Mouse (Mus musculus): ENCODE results near the gene Speg.

The Speg gene

GRCm38 (mm10) chr1:75374950-75375936 is at the start of gene Speg:
TSS of gene Speg (plus strand) at chr1:75375297.
- no peak for DNase-seq (ENCODE audit: low spot score)

DNA sequence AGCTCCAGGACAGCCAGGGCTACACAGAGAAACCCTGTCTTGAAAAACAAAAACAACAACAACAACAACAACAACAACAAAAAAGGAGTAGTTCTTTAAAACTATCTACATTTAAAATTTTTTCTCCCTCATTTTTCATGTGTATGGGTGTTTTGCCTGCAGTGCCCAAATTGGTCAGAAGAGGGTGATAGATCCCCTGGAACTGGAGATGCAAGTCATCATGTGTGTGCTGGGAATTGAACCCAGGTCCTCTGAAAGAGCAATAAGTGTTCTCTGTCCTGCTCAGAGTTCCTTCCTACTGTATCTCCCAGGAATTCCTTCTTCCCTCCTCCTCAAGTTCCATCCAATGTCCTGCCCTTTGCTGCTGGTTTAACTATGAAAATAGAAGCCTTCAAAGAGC is 47.6 kb upstream of the Speg start:
- DNase-seq (ENCODE audit: low spot score) = no peak

DNA sequence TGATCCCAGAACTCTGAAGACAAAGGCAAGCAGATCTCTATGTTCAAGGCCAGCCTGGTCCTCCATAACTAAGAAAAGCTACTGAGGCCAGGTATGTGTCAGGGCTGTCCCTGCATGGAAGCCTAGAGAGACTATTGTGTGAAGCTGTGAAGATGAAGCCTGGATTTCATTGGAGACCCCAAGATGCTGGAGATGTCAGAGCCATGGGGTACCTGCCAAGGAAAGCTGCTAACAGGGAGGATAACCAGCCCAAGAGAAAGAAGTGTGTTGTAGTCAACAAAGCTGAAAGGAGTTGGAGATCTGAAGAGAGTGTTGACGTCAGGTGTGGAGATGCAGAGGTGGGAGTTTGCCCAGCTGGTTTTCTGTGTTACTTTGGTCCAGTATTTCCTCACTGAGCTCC is 43.8 kb upstream of the Speg start:
- no peak for DNase-seq (ENCODE audit: low spot score)

DNA sequence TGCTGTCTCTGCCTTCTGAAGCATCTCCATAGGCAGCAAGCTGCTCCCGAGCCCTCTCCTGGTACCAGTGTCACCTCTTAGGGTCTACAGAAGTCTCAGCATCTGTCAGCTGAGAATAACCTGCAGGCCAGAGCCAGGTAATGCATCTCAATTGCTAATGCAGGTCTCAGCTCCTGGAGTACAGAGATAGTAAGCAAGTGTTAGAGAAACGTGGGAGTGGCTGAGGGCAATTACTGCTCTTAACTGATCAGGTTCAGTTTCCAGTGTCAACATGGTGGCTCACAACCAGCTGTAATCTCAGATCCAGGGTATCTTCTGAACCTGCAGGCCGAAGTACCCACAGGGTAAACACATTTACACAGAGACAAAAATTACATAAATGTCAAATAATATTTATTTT is 38.6 kb upstream of the Speg start:
- no peak for DNase-seq (ENCODE audit: low spot score)

DNA sequence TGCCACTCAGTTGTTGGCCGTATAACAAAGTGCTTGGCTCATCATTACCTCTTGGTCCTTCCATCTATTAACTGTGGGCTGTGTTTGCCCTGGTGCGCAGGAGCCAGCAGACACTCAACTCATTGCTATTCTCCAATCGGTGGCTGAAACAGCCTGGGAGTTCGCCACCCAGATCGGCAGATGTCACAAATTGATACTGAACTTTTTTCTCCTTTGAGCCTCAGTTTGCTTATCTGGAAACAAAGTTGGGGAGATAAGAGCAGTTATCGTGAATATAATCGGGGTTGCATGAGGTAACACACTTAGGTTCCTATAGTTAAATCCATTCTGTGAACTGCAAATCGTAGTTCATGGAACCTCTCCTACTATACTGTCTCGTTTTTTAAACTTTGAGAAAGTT is 38.0 kb upstream of the Speg start:
- no peak for DNase-seq (ENCODE audit: low spot score)

DNA sequence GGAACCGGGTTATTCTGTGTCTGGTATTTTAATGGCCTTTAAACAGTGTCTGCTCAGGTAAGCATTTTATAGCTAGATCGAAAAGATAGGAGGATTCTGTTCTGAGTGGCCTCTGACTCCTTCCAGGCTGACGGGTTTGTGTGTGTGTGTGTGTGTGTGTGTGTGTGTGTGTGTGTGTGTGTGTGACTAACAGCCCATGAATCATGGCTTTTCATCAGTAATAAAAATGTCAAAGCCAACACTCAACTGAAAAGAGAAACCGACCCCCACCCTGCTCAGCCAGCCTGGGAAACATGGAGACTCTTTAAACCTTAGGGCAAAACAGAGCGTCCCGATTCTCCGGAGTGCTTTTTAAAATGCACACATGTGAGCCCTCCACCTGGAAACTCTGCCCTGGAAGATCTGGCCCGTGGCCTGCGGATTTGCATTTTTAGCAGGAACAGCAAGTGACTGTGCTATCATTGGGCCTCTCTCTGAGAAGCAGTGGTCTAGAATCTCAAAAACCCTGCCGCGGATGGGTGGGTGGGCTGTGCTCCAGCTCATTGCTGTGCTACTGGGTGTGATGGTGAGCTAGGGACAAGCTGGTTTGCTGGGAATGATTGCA is 36.9 kb upstream of the Speg start:
- no peak for DNase-seq (ENCODE audit: low spot score)

DNA sequence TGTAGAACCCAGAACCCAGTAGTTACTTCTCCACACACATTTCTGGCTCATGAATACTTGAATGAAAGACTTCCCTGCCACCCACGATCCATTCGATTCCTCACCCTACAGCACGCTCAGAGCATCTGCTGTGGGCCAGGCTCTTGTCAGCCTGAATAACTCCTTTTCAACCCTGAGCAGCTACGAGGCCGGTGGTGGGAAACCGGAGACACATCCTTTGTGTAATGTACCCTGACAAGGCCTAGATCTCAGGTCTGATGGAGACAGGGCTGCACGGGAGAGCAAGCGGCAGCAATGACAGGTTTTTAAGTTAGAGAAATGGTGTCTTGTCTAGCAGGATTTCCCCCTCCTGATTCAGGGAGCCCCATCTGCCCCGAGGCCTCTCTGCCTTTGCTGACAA is 35.8 kb upstream of the Speg start:
- DNase-seq (ENCODE audit: low spot score) = no peak

- no peak for DNase-seq (ENCODE audit: low spot score)
These were observed 34.6 kb upstream of the Speg start for GRCm38 (mm10) chr1:75340519-75340918.

- DNase-seq (ENCODE audit: low spot score) = peak; percentile 74
These were observed 32.2 kb upstream of the Speg start for GRCm38 (mm10) chr1:75342874-75343416.

DNA sequence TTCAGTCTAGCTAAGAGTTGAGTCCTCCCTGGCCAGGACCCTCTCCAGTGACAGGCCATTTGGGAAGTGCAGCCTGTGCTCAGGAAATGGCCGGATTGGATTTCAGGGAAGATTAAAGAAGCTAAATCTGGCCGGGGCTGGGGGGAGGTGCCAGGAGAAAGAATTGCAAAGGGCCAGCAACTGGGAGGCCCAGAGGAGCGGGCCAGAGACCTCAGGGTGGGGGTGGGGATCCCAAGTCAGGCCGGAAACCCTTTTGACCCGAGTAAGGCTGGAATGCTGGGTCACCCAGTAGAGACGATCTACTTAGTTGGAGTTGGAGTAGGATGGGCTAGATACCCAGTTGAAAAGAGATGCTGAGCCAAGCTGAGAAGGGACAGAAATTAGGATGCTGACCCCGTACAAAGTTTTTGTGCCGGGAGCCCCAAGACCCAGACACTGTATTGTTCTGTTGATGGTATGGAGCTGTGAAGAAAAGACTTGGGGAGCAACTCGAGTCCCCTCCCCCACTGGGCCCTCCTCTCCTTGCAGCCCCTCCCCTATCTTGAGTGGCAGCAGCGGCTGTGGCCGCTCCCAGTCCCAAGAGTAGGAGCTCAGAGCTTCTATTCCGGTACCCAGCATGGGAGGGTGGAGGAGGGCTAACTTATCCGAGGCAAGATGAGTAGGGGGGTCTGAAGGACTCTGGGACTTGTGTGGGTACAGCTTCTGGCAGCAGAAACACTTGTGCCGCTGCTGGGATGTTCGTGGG is 30.6 kb upstream of the Speg start:
- peak; percentile 24 for DNase-seq (ENCODE audit: low spot score)

DNA sequence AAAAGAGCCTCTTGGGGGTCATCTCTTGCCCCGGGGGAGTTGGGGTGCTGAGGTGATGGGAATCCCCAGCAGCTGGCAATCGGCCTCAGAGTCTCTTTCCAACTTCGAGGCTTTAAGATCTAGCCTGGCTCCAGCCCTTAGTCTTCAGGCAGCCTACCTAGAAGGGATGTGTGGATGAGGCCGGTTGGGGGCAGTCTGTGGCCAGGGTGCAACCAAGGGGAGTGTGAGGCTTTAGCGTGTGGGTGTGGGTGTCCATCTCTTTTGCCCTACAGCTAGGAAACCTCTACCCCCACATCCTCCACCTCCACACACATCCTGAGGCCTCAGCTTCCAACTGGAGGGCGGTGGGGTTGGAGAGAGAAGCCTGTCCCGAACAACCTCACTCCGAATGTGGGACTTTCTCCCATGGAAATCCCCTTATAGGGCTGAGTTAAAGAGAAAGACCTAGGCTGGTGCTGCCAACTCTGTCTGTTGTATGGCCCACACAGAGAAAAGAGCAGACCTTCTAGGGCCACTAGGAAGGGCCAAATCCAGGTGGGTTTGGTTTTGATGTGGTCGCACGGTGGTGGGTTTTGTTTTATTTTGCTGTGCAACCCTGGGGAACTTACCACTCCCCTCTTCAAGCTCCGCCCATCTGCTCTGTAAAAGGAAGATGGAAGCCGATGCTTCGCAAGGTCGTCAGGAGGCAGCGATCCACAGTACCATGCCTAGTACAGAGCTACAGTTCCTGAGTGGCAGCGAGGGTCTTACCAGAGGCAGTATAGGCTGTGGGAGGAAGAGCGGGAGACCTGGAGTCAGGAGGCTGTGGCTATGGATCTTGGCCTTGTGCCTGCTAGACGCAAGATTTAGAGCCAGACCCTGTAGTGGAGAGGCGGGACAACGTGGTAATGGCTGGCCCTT is 29.8 kb upstream of the Speg start:
- DNase-seq (ENCODE audit: low spot score) = no peak

DNA sequence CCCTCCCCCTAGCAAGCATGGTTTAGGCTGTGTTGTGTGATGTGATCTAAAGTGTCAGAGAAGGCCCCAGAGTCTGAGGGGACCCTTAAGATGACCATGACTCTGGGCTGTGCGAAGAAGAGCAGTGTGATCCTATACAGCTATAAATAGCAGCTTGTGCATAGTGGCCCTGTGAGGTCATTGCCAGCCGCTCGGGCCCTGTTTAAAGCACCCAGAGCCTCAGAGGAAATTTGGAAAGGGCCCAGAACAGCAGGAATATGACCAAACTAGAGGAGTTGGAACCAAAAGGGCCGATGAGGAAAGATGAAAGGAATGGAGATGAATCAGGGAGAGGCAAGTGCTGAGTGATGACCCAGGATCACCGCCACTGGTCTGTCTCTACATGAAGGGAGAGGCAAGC is 27.8 kb upstream of the Speg start:
- DNase-seq (ENCODE audit: low spot score) = no peak

- DNase-seq (ENCODE audit: low spot score) = no peak
These were observed 25.8 kb upstream of the Speg start for GRCm38 (mm10) chr1:75349275-75349674.

DNA sequence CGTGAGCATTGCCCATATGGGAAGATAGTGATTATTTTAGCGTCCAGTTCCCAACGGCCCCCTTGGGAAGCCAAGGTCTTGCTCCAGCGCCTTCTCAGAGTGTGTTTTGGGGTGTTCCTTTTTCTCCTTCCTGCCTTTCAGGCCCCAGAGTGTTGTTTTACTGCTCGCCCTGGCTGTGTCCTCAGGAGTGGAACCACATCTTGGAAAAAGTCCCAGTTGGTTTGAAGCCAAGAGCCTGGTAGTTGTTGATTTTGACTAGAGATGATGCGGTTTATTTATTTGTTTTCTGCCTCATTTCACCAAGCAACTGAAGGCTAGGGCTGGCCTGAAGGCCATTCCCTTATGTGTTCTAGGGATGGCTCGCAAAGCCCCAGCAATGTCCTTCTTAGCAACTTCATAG is 17.8 kb upstream of the Speg start:
- DNase-seq (ENCODE audit: low spot score) = peak; percentile 48

DNA sequence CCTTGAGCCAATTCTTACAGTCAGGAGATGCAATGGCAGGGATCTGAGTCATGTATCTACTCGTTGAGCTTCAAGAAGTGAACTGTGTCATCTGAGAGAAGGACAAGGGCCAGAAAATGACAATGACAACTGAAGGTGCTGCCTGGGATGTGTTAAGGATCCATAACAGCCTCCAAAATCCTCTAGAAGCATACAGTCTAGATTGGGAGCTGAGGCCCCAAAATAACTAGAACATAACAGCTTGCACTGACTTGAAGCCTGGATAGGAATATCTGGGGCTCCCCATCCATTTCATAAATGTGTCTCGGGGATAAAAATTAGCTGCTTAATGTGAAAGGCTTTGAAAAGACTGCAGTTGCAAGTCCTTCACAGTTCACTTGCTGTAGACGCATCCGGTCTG is 17.1 kb upstream of the Speg start:
- no peak for DNase-seq (ENCODE audit: low spot score)

DNA sequence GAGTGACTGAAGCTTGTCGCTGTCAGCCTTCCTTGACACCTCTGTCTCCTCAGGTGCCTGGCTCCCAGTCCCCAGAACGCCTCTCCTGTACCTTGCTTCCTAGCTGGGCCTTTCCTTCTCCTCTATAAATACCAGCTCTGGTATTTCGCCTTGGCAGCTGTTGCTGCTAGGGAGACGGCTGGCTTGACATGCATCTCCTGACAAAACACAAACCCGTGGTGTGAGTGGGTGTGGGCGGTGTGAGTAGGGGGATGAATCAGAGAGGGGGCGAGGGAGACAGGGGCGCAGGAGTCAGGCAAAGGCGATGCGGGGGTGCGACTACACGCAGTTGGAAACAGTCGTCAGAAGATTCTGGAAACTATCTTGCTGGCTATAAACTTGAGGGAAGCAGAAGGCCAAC is 15.8 kb upstream of the Speg start:
- DNase-seq (ENCODE audit: low spot score) = no peak

DNA sequence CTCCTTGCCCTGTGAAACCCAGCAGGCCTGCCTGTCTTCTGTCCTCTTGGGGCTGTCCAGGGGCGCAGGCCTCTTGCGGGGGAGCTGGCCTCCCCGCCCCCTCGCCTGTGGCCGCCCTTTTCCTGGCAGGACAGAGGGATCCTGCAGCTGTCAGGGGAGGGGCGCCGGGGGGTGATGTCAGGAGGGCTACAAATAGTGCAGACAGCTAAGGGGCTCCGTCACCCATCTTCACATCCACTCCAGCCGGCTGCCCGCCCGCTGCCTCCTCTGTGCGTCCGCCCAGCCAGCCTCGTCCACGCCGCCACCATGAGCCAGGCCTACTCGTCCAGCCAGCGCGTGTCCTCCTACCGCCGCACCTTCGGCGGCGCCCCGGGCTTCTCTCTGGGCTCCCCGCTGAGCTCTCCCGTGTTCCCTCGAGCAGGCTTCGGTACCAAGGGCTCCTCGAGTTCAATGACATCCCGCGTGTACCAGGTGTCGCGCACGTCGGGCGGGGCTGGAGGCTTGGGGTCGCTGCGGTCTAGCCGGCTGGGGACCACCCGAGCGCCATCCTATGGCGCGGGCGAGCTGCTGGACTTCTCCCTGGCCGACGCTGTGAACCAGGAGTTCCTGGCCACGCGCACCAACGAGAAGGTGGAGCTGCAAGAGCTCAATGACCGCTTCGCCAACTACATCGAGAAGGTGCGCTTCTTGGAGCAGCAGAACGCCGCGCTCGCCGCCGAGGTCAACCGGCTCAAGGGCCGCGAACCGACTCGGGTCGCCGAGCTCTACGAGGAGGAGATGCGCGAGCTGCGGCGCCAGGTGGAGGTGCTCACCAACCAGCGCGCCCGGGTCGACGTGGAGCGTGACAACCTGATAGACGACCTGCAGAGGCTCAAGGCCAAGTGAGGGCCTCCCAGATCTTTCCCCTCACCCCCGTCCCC is 14.7 kb upstream of the Speg start, which contains the start of gene Des:
Gene Des, plus strand, starts transcription at position 218 of the 920 bp plus-strand sequence.
- DNase-seq (ENCODE audit: low spot score) = peak; percentile 50

DNA sequence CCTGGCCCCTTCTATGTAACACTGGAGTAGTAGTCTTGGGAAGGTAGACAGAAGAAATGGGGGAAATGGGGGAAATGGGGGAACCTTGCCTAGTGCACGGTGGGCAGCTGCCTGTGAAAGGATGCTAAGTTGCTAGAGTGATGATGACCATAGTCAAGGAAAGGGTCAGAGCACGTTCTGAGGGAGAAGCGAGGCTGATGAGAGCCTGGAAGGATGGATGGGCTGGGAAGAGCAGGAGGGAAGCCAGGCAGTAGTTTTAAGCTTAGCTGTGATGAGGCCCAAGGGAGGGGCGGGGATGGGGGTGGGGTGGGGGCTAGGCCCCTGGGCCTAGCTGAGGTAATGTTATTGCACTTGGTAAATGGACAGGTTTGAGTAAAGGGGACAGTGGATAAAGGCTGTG is 14.0 kb upstream of the Speg start:
- DNase-seq (ENCODE audit: low spot score) = no peak

DNA sequence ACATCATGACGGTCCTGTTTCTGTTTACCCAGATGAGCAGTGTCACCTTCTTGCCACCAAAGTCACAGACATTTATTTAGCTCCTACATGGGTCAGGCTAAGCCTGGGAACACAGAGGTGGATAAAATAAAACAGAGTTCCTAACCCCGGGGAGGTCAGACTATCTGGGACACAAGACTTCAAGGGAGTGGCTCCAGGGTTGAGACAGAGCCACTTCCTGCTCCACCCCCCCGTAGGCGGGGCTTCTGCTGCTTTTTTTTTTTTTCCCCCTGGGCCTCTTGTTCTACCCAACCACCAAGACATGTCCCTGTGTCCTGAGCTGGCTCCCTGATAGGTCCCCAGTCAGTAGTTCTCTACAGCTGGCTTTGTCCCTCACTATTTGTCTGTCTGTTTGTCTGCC is 13.3 kb upstream of the Speg start:
- DNase-seq (ENCODE audit: low spot score) = peak; percentile 24

DNA sequence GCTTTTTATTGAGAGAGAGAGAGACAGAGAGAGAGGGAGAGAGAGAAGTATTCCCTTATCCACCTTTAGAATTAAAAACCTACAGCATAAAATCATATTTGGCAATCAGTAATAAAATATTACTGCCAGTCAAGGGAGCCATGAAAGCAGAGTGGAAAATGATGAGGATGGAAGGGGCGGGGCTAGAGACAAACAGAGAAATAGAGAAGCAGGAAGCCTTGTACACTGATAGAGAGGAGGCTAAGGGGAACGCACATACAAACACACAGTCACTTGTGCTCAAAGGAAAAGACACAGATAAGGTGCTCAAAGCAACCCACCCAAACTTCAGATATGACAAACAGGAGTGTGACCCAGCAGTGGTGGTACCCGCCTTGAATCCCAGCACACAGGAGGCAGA is 11.2 kb upstream of the Speg start:
- DNase-seq (ENCODE audit: low spot score) = no peak

Data from lung, postnatal 25 days (tissue).